9 mouse cellular contexts compared by ENCODE assay signal in the genomic region with DNA sequence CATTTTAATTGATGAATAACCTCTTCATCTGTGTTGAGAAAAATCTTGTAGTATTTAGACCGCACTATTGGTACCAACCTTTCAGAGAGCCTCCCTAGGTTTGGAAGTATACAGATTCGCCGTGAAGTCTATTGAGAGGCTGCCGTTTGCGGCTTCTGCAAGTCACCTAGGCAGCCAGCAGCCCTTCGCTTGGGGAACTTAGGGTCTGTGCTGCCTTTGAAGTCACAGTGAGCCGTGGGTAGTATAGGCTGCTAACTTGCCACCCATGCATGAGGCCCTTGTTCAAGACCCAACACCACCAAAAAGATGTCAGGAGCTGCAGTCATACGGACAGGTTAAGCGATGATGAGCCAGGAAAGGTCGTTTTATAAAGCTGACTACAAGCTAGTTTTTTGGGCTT. TPM values are rescaled to one million over a fixed set of nuclear protein-coding genes. Genes with fewer than 3 reads are reported as not detected.
DNase-seq lines count a peak whose midpoint lies in the region; ATAC-seq and TF ChIP-seq lines count a peak whose summit lies in the region.
"Had no signal": no experiment of that assay in that cellular context is flagged by ENCODE, and none has a peak within 500 bp of the region (broad histone marks: within the 10 kb centered on the region; RNA-seq: fewer than 3 reads in every experiment).

No protein-coding gene starts in this region.

- no peak for ATAC-seq in heart, embryonic 12.5 days (ENCODE audit: insufficient number of reproducible peaks, low FRiP score)
- ATAC-seq in G1E (ENCODE audit: extremely low read depth, insufficient number of reproducible peaks, low FRiP score, poor library complexity, severe bottlenecking), result no peak
- no peak for ATAC-seq in heart, postnatal 0 days (ENCODE audit: insufficient read depth, low read depth)
- ATAC-seq in midbrain, embryonic 13.5 days, result no peak

- H3K36me3 ChIP-seq in heart, embryonic 12.5 days, result peaks cover 19% of the 10 kb centered on the region
- H3K36me3 ChIP-seq in G1E (replicated peaks), result peaks cover 41% of the 10 kb centered on the region
- H3K36me3 ChIP-seq in heart, postnatal 0 days (replicated peaks; ENCODE audit: control insufficient read depth, insufficient read depth, low read length), result no peaks in the 10 kb centered on the region; the same call in 1 of the 2 replicates
- H3K36me3 ChIP-seq in midbrain, embryonic 13.5 days, result peaks cover 21% of the 10 kb centered on the region

- H3K27me3 ChIP-seq in heart, embryonic 12.5 days (replicated peaks), result no peaks in the 10 kb centered on the region
- peaks cover under 1% of the 10 kb centered on the region; the same call in 1 of the 2 replicates for H3K27me3 ChIP-seq in G1E (ENCODE audit: insufficient read depth, low read length)
- no peaks in the 10 kb centered on the region for H3K27me3 ChIP-seq in heart, postnatal 0 days (ENCODE audit: control insufficient read depth, insufficient read depth, low read length)
- no peaks in the 10 kb centered on the region for H3K27me3 ChIP-seq in midbrain, embryonic 13.5 days

- intact Hi-C loops in heart, postnatal 25 days (cut with DNase I), result loop anchor here (5.0 kb wide), 1 partner anchor 36 kb away; no protein-coding TSS in a partner anchor

- no peak for TF ChIP-seq EP300 in heart, postnatal 0 days (IDR thresholded peaks at IDR 0.05; ENCODE audit: low read depth)

- peak overlapping the region; percentile 99 for H3K4me2 ChIP-seq in heart, embryonic 12.5 days
- H3K4me2 ChIP-seq in heart, postnatal 0 days (ENCODE audit: low read depth, low read length), result peak overlapping the region; percentile 92
- peak overlapping the region; percentile 99 for H3K4me2 ChIP-seq in midbrain, embryonic 13.5 days (replicated peaks)

- no peak for TF ChIP-seq CTCF in G1E (IDR thresholded peaks at IDR 0.05; ENCODE audit: low read depth, low read length)
- TF ChIP-seq CTCF in heart, postnatal 0 days (IDR thresholded peaks at IDR 0.05; ENCODE audit: low read depth), result no peak

- no peak for DNase-seq in heart, postnatal 25 days (ENCODE audit: low spot score)
- no peak for DNase-seq in G1E (ENCODE audit: low spot score)
- no peak for DNase-seq in heart, postnatal 0 days (ENCODE audit: low spot score)
- DNase-seq in adrenal gland, postnatal 25 days, result no peak
- DNase-seq in spleen, postnatal 4 days (ENCODE audit: low spot score in 2 of 2), result no peak
- no peak for DNase-seq in right cerebral cortex, postnatal 25 days
- DNase-seq: cerebellum, adult 8-10 months had no signal

- H3K9me3 ChIP-seq in heart, embryonic 12.5 days (replicated peaks), result 0 out of 2 replicates have a peak, but pooled peaks cover 2% of the 10 kb centered on the region
- no peaks in the 10 kb centered on the region for H3K9me3 ChIP-seq in G1E (replicated peaks)
- H3K9me3 ChIP-seq in heart, postnatal 0 days (replicated peaks; ENCODE audit: control insufficient read depth, low read length), result no peaks in the 10 kb centered on the region
- no peaks in the 10 kb centered on the region for H3K9me3 ChIP-seq in midbrain, embryonic 13.5 days

- H3K27ac ChIP-seq in heart, embryonic 12.5 days (ENCODE audit: poor library complexity, severe bottlenecking), result no peak overlapping the region
- peak overlapping the region; percentile 97 for H3K27ac ChIP-seq in heart, postnatal 0 days (ENCODE audit: low read depth)
- no peak overlapping the region for H3K27ac ChIP-seq in midbrain, embryonic 13.5 days

- H3K9ac ChIP-seq in heart, embryonic 12.5 days, result peak overlapping the region; percentile 97; the same call in 1 of the 2 replicates
- H3K9ac ChIP-seq in heart, postnatal 0 days (replicated peaks; ENCODE audit: low read depth, low read length), result peak overlapping the region; percentile 96; the same call in 1 of the 2 replicates
- peak overlapping the region; percentile 90; the same call in 1 of the 2 replicates for H3K9ac ChIP-seq in midbrain, embryonic 13.5 days (replicated peaks)

- WGBS in heart, embryonic 12.5 days, result 88% methylated on average over 10 of the region's 10 CpGs
- 69% methylated on average over 10 of the region's 10 CpGs for WGBS in heart, postnatal 0 days
- WGBS in midbrain, embryonic 13.5 days, result 89% methylated on average over 10 of the region's 10 CpGs

- H3K4me3 ChIP-seq in heart, embryonic 12.5 days, result peak overlapping the region; percentile 85; the same call in 1 of the 2 replicates
- peak overlapping the region; percentile 48; the same call in 1 of the 2 replicates for H3K4me3 ChIP-seq in G1E (ENCODE audit: low read depth, low read length)
- H3K4me3 ChIP-seq in heart, postnatal 0 days (ENCODE audit: low read depth, low read length), result peak overlapping the region; percentile 96
- peak overlapping the region; percentile 95; the same call in 1 of the 2 replicates for H3K4me3 ChIP-seq in midbrain, embryonic 13.5 days (replicated peaks)

- peaks cover 31% of the 10 kb centered on the region for H3K4me1 ChIP-seq in heart, embryonic 12.5 days (replicated peaks)
- H3K4me1 ChIP-seq in G1E (ENCODE audit: insufficient read depth, low read depth, low read length), result peaks cover 43% of the 10 kb centered on the region
- peaks cover 26% of the 10 kb centered on the region for H3K4me1 ChIP-seq in heart, postnatal 0 days (ENCODE audit: control insufficient read depth, insufficient read depth)
- peaks cover 30% of the 10 kb centered on the region for H3K4me1 ChIP-seq in midbrain, embryonic 13.5 days (replicated peaks)

RNA-seq across cellular contexts. Expression of a gene that starts 2.0 kb away (rescaled TPM):
- polyA plus RNA-seq in heart, embryonic 12.5 days (2016; fragmentation: Nextera tagmentation; extraction: Ambion mirVana), result 13.4 and 14.3 TPM in 2 replicates
- total RNA-seq in heart, postnatal 25 days (2021), result 10 to 100 TPM; 91.3 to 93.5 TPM
- total RNA-seq in G1E (2014; fragmentation: Nextera tagmentation), result 11.3 and 12.5 TPM in 2 replicates
- 15.3 and 16.7 TPM in 2 replicates for total RNA-seq in G1E (2017)
- polyA plus RNA-seq in G1E (2012), result 10.6 and 11.4 TPM in 2 replicates
- total RNA-seq in heart, postnatal 0 days (2014; rRNA removed; ENCODE audit: low replicate concordance), result 33.9 and 40.3 TPM in 2 replicates
- 16.8 and 20.5 TPM in 2 replicates for polyA plus RNA-seq in heart, postnatal 0 days (2015; fragmentation: Nextera tagmentation; extraction: Ambion mirVana)
- 8.0 and 9.1 TPM in 2 replicates for polyA plus RNA-seq in midbrain, embryonic 13.5 days (2015; fragmentation: Nextera tagmentation; extraction: Ambion mirVana)
- total RNA-seq in adrenal gland, postnatal 25 days (2021), result 48.2 and 52.6 TPM in 2 replicates

RNA-seq across cellular contexts. Expression of a gene that starts 21.9 kb away (rescaled TPM):
- polyA plus RNA-seq in heart, embryonic 12.5 days (2016; fragmentation: Nextera tagmentation; extraction: Ambion mirVana), result 2.7 and 3.2 TPM in 2 replicates
- total RNA-seq in heart, postnatal 25 days (2021), result 1 to 10 TPM; 3.5 to 4.7 TPM
- 10.2 and 10.9 TPM in 2 replicates for total RNA-seq in G1E (2014; fragmentation: Nextera tagmentation)
- 5.0 and 6.3 TPM in 2 replicates for total RNA-seq in G1E (2017)
- polyA plus RNA-seq in G1E (2012), result 12.0 TPM in 2 replicates
- 5.7 and 21.6 TPM in 2 replicates for total RNA-seq in heart, postnatal 0 days (2014; rRNA removed; ENCODE audit: low replicate concordance)
- polyA plus RNA-seq in heart, postnatal 0 days (2015; fragmentation: Nextera tagmentation; extraction: Ambion mirVana), result 2.3 TPM in 2 replicates
- polyA plus RNA-seq in midbrain, embryonic 13.5 days (2015; fragmentation: Nextera tagmentation; extraction: Ambion mirVana), result 6.2 and 6.4 TPM in 2 replicates
- 16.5 and 19.0 TPM in 2 replicates for total RNA-seq in adrenal gland, postnatal 25 days (2021)
